Mouse (Mus musculus) gonadal fat pad, adult 2 months (tissue): ENCODE measurements around the gene Ppp4r2. TPM values are rescaled to one million over a fixed set of nuclear protein-coding genes. Genes with fewer than 3 reads are reported as not detected.

Experiments used
- DNase-seq: peaks from one replicate; pipeline ENCODE4 v3.0.0-alpha.2; 2012; ENCODE audit warnings: low read depth
- polyA plus RNA-seq: library from polyadenylated mRNA; depleted of rRNA; stranded (reverse); fragments of >200 nt; gene quantifications from 2 replicates; pipeline ENCODE4 v1.2.3, GENCODE M21; 2012; rRNA removed

Gene Ppp4r2
- polyA plus RNA-seq = 19.2 and 23.3 TPM in 2 replicates

GRCm38 (mm10) chr6:100833355-100833754, at the start of gene Ppp4r2:
TSS of gene Ppp4r2 (plus strand) at chr6:100833622.
- DNase-seq = no peak

DNA sequence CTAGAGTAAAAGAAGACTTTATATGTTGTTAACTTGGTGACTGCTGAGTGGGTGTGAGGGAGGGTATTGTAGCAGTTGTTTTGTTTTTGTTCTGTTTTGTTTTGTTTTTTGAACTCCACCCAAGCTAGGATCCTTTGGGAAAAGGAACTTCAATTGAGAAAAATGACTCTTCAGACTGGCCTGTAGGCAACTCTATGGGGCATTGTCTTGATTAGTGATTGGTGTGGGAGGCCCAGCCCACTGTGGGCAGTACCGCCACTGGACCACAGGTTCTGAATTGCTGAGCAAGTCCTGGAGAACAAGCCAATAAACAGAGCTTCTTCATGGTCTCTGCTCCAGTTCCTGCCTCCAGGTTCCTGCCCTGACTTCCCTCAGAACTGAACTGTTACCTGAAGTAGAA, 45.7 kb upstream of the Ppp4r2 start:
- no peak for DNase-seq

DNA sequence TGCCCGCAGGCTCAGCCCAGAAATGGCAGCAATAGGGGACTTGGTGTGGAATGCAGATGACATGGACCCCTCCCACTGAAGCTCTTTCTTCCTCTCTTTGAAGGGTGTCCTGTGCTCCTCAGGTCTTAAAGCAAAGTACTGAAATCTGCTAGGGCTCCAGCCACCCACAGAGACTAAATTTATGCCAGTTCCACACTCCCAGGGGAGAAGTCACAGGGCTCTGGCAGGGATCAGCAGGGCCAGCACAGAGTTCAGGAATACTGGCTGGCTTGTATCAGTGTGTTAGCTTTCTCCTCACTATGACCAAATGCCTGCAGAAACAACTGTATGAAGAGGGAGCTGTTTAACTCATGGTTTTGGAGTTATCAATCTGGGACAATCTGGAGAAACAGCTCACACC, 44.3 kb upstream of the Ppp4r2 start:
- DNase-seq = no peak

DNA sequence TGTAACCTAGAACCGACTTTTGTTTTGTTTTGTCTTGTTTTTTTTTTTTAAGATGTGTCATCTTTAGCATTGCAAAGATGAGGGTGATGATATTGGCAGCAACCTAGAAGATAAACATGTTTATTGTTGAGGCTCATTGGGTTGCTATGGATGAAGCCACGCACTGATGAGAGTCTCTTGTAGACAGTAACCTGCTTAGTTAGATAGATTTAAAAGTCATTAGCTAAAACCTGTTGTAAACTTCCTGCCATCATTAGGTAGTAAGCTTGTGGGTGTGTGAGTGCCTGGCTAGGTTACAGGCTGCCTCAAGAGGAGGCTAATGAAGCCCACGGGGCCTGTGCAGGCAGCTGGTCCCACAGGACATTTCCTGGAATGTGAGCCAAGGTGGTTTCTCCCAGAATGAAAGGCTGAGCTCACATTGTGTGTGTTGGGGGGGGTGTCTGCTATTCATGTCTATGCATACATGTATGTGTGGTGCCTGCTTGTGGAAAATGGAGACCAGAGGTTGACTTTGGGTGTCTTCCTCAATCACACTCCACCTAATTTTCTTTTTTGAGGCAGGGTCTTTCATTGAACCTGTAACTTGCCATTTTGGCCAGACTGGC, 41.3 kb upstream of the Ppp4r2 start:
- DNase-seq = no peak

DNA sequence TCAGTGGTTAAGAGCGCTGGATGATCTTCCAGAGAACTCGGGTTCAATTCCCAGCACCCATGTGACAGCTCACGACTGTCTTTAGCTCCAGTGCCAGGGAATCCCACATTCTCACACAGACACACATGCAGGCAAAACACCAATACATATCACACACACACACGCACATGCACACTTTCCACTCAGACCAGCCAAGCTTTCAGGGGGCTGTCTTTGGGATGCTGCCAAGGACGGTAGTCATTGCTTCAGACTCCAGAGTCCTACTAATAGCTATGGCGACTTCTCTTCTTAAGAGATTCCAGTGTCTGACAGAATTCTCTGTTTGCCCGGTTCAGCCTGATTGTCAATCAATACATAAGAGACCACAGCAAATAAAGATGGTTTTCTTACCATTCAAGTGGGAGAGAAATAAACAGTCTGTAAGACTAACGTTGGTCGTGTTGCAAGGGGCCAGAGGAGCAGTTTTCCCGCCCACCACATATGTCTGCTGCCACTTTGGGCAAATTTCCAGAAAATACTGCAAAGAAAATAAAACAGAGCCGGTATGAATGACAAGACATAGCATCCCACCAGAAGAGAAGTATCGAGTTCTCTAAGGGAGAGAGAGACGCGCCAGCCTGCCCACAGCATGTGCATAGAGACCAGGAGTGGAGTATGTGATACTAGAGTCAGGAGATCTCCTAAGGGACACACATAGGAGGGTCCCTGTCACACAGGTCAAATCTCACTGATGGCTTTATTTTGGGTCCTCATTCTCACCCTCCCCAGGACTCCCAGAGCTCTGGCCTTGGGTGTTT, 40.3 kb upstream of the Ppp4r2 start:
- DNase-seq = no peak

DNA sequence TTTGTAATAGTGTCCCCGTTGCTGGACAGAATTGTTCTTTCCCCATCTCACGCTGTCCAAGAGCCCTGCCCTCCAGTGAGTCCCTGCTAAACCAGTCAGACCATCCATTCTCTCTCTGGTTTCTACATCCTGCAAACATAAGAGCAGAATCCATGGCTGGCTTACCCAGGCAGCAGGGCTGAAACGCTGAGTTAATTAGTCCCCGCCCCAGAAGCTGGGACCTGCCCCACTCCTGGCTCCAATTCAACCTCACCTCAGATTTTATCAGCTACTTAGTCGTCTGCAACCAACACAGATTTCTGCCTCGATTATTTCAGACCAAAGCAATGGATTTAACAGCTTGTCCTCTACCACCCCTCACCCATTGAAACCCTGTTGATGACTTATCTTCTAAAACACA, 37.6 kb upstream of the Ppp4r2 start:
- DNase-seq = no peak

- peak; percentile 79 for DNase-seq
Measured at GRCm38 (mm10) chr6:100799290-100799689, 34.1 kb upstream of the Ppp4r2 start.

DNA sequence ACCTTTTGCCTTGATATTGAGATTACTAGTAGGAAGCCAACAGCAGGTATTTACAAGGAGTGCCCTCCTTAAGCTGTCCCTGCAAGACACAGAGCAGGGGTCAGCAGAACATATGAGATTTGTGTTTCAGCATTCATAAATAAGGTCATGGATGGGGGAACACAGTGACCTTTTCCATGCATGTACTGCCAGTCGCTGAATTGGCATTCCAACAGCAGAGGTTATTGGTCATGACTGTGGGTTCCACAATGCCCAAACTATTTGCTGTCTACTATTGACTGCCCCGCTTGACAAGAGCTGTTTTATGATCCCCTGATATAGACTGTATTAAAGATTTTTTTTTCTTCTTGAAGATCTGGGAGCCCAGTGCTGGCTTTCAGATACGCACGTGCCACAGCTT, 33.7 kb upstream of the Ppp4r2 start:
- DNase-seq = no peak

- no peak for DNase-seq
Measured at GRCm38 (mm10) chr6:100800497-100800955, 32.9 kb upstream of the Ppp4r2 start.

DNA sequence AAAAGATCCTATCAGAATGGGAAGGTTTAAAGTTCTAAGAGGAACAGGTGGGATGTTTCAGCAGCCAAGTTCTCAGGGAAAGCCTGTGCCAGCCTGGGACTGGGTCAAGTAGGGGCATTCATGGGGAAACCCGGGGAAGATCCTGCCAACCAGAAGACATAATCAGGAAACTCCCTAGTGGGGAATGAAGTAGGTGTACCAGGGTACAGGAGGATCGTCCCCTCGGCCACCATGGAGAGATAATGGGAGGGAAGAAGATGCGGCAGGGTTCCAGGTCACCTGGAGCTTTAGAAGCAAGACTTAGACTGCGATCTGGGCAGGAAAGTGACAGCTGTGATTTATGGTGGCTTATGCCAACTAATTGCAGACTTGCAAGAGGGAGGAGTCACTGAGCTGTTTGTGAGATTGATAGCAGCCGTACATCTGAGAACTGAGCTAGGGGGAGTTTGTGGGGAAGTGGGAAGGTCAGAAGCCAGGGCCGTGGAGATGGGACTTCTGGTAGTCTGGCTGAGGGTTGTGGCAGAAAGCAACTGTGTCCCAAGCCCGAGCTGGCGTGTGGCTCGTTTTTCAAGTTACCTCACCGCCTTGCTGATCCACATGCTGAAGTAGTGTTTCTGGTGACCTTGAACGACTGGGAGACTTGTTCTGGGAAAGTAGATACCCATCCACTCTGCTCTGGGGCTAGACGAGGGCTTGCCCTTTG, 30.9 kb upstream of the Ppp4r2 start:
- no peak for DNase-seq

DNA sequence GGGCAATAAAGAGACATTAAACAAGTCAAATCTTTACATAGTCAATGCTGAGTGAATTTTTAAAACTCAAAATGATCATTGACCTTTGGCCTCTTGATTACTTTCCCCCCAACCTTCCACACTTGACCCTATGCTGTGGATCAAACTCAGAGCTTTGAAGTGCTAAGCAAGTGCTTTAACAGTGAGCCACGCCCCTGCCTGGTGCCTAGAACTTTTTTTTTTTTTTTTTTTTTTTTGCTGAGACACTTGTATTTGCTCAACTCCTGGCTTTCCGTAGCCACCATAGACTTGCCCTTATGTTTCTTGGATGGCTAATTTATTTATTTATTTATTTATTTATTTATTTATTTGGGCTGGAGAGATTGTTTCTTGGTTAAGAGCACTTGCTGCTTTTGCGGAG, 30.2 kb upstream of the Ppp4r2 start:
- no peak for DNase-seq

GRCm38 (mm10) chr6:100807187-100807586, 26.2 kb upstream of the Ppp4r2 start:
- no peak for DNase-seq

GRCm38 (mm10) chr6:100807746-100808145, 25.7 kb upstream of the Ppp4r2 start:
- no peak for DNase-seq

- DNase-seq = no peak
Measured at GRCm38 (mm10) chr6:100808221-100808778, 25.1 kb upstream of the Ppp4r2 start.

GRCm38 (mm10) chr6:100810117-100810516, 23.3 kb upstream of the Ppp4r2 start:
- peak; percentile 72 for DNase-seq

- DNase-seq = no peak
Measured at GRCm38 (mm10) chr6:100811731-100812130, 21.7 kb upstream of the Ppp4r2 start.

DNA sequence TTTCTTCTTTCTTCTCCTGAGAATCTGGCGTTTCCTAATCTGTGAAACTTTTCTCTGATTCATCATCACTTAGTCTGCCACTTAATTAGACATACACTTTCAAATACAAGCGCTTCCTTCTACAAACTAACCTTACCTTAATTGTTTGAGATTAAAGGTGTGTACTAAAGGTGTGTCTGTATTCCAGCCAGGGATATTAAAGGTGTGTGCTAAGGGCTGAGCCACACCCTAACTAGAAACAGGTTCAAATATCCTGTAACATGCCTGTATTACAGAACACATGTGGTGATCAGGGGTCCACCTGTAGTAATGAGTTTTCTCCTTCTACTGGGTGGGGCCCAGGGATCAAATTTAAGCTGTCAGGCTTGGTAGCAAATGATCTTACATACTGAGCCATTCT, 12.1 kb upstream of the Ppp4r2 start:
- no peak for DNase-seq

- DNase-seq = no peak
Measured at GRCm38 (mm10) chr6:100823356-100823755, 10.1 kb upstream of the Ppp4r2 start.

GRCm38 (mm10) chr6:100824381-100824965, 8.9 kb upstream of the Ppp4r2 start:
- no peak for DNase-seq

GRCm38 (mm10) chr6:100826046-100826445, 7.4 kb upstream of the Ppp4r2 start:
- DNase-seq = no peak

DNA sequence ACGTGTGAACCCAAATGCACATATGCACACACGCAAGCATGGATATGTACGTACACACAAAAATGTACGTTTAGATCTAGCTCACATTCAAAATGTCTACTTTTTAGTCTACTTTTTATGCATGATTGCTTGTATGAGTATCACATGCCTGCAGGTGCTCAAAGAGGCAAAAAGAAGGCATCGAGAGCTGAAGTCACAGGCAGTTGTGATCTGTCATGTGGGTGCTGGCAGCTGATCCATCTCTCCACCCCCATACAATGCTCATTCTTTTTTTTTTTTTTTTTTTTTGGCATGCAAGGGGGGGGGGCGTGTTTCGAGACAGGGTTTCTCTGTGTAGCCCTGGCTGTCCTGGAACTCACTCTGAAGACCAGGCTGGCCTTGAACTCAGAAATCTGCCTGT, 4.9 kb upstream of the Ppp4r2 start:
- DNase-seq = no peak

- DNase-seq = no peak
Measured at GRCm38 (mm10) chr6:100829770-100830169, 3.7 kb upstream of the Ppp4r2 start.
